Mouse (Mus musculus) kidney, postnatal 14 days (tissue): ENCODE measurements around the gene Gm21366.
"Not testable (repeated sequence)": the region's sequence is repeated elsewhere in the genome, so short reads cannot be mapped to it uniquely, and the experiment has no call there.

ENCODE experiments used
- DNase-seq: peaks from one replicate; pipeline ENCODE4 v3.0.0; 2022; ENCODE audit warnings: mixed read lengths

Gene Gm21366

GRCm38 (mm10) chrY:22861156-22861555 is at the start of gene Gm21366:
Gm21366 (minus strand) TSS chrY:22861256.
- DNase-seq: not testable (repeated sequence)
